Mouse (Mus musculus): ENCODE data around the gene Pdpk1.
A peak's percentile ranks its signal among the peaks of the same experiment; 100 is the strongest.
"Not testable (repeated sequence)": the region's sequence is repeated elsewhere in the genome, so short reads cannot be mapped to it uniquely, and the experiment has no call there.

The Pdpk1 gene

DNA sequence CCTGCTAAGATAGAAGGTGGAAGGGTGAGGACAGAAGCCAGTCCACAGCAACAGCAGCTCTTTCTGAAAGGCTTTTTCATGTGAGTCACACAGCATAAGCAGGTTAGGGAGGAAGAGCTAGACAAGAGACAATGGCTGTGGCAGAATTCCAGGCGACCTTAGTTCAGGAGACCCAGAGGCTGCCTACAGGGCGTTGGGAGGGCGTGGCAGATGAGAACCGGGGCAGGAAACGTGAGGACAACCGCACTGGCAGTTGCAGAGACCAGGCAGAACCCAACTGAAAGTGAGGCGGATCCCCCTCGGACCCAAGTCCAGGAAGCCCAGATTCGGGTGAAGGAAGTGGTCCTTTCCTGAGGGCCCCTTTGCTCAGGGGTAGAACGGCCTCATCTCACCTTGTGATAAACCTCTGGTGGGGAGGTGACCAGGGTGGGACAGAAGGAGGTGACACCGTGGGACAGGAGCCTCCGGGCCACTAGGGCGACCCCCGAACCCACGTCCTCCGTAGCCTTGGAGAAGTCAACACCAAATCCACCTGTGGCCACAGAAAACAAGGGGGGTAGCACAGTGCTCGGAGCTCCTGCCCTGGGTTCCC lies 12.0 kb upstream of the Pdpk1 start:
- DNase-seq, result no peak

DNA sequence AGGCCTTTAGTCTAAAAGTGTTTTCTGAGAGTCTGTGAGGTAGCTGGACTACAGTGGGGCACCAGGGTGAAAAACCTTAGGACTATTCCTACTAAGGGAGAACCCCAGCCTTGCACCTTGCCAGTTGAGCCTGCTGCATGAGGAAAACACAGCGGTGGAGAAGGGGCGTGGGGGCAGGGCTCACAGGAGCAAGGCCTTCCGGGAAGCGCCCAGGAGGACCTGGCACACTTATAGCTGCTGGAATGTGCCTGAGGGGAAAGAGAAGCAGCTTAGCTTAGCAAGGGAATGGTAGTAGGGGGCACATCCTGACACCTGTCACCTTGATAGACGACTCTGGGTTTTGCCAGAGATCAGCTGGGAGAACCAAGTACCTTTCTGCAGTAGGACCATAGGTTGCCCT lies 10.7 kb upstream of the Pdpk1 start:
- DNase-seq, result no peak

DNA sequence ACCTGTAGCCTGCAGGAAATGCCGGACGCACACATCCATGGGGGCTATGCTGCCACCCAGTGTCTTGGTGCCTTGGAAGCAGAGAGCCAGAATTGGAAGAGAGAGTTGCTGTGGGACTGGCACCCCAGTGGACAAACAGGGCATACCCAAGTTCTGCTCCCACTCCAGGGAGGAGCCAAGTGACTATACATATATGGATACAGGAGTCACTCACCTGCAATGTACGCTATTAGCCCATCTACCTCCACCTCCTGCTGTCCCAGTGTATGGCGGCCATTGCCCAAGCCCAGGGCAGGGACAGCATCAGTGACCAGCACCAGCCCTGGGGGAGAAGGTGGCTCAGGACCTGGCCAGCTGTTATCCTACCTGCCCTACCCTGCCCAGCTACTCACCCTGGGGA lies 6.8 kb upstream of the Pdpk1 start:
- no peak for DNase-seq

DNA sequence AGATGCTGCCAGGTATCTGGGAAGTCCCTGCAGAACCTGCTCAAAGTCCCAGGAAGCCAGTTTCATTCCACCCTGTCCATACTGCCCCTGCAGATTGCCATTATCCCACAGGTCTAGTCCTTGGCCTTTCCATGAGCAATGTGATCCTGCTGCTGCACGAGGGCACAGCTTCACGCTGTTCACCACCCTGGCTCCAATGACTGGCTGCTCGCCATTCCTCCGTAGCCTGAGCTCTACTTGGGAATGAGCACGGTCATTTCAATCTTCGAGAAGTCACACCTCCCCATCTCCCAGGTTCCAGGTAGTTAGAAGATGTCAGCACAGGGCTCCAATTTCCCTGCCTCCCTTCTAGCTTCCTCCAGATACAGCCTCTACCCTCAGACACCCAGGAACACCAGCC lies 6.4 kb upstream of the Pdpk1 start:
- DNase-seq, result no peak

DNA sequence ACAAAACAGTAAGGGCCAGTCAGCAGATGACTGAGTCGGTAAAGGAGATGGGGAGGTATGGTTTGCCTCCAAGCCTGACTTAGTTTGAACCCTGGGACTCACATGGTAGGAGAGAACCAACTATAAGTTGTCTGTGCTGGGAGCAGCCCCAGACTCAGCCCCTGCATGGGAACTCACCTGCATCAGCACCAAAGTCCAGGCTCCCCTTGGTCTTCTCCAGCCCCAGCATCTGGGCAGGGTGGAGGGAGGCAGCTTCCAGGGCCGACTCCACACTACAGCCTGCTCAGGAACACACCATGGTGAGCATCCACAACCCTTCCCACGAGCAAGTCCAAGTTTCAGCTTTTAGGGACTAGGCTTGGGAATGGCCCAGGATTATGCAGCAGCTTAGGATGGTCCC lies 5.7 kb upstream of the Pdpk1 start:
- no peak for DNase-seq

DNA sequence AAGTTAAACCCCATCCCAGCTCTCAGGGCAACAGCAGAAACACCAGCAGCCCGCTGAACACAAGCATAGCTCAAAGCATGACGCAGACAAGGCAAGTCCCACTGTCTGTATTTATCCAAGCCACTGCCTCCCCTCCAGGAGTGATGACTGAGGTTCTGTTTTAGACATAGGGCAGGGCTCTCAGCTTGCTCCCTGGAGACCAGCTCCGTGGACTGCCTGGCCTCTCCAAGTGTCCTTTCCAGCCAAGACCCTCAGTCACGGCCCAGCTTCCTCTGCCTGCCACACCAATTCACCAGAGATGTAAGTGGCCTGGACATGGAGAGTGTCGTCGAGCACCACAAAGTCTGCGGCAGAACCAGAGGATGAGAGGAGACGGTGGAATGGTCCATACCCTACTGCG lies 5.0 kb upstream of the Pdpk1 start:
- no peak for DNase-seq

DNA sequence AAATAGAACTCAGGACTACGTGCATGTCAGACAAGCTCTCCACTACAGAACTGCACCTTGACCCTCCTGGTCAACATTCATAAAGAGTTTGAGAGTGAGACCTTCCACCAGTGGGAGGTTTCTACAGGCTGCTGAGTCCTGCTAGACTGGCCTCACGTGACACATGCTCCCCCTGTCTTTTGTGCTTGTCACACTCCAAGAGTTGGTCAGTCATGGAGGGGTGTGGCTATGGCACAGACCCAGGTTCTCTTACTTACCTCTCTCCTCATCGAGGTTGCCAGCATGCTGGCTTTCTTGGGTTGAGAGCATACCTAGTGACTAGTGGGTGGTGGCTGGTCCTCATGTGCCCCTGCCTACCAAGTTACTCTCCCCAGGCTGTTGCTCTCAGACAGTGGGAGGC lies 3.7 kb upstream of the Pdpk1 start:
- DNase-seq, result no peak

DNA sequence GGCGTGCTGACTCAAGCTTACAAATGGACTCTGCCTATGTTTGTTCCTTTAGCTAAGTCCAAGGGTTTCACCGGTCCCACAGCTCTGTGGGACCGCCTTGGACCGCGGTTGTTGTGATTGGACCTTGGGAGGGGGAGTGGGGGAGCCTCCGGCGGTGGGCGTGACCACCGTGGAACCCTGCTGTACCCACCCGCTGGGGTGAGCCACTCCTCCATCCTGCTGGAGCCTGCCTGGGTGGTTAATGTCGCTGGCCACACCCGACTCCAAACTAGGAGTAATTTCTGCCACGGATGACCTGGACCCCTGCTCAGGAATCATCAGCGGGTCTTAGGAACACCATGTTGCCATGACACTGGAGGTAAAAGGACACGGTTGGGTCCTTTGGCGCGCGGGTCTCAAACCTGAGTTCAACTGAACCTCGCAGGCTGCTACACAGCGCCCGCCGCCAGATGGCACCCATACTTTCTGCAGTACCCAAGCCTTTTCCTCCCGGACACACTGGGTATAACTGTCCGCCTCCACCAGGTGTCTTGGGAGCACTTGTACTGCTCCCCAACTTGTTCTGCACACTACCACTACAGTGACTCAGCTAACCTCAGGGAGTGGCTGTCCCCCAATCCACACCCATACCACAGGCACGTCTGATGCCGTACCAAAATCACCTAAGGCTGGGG lies 1.3 kb upstream of the Pdpk1 start:
- peak; percentile 69 for DNase-seq

DNA sequence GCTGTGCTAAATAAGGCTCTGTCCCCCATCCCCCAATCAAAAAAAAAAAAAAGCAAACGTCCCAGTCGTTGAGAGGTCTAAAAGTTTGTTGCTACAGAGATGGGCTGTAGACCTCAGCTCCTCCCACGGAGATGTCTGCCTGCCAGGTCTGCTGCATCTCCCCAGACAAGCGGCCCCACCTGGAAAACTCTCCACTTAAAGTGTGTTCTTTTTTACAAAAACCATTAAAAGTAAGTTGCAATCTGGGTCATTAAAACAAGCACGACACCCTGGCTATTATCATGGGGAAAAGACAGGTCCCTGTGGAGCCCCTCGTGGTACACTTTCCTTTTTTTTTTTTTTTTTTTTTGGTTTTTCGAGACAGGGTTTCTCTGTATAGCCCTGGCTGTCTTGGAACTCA lies 658 bp upstream of the Pdpk1 start:
- DNase-seq, result no peak

DNA sequence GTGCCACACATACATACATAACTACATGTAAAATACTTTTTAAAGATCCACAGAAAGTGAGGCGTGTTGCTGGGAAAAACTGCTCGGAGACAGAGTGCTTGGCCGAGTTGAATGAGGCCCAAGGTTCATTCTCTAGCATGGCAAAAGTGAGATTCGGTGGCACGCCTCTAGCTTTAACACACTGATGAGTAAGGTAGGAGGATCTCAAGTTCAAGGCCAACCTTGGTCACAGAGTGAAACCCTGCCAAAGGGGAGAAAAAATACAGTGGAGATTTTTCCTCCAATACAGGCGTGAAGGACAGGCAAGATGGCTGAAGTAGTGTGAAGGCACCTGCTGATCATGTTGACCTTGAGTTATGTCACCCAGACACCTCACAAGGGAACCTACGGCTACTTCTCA lies 1.3 kb downstream of the Pdpk1 start:
- no peak for DNase-seq

DNA sequence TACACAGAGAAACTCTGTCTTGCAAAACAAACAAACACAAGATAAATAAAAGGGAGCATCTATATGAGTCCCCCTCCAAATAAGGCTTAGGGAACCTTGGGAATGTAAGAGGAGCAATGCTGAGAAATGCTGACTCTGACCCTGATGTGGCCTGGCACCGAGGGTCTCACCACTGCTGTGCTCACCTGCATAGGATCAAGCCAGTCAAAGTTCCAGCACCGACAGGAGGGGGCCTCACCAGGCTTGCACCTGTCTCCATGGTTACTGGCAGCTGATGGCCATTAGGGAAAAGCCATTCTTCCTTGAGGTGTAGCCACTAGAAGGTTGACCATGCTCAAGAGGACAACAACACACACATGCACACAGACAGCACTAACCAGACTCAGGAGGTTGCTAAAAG lies 7.8 kb downstream of the Pdpk1 start:
- DNase-seq, result no peak

DNA sequence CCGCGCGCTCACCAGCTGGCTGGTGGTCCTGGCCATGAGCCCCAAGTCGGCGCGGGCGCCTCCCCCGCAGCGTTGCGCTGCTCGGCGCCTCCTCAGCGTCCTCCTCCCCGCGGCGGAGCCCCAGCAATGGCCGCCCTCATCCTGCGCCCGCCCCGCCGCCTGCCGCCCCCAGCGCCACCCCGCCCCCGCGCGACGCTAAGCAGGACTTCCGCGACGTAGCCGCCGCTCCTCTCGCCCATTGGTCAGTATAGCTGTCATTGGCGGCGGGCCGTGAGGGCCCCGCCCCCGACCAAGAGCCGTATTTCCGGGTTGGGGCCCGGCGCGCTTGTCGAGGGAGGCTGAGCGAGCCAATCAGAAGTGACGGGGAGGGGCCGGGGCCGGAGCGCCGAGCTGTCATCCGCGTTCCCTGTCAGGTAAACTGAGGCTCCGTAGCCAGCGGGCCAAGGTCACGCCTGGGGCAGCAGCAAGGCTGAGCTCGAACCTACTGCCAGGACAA lies 9.3 kb downstream of the Pdpk1 start:
- peak; percentile 98 for DNase-seq

DNA sequence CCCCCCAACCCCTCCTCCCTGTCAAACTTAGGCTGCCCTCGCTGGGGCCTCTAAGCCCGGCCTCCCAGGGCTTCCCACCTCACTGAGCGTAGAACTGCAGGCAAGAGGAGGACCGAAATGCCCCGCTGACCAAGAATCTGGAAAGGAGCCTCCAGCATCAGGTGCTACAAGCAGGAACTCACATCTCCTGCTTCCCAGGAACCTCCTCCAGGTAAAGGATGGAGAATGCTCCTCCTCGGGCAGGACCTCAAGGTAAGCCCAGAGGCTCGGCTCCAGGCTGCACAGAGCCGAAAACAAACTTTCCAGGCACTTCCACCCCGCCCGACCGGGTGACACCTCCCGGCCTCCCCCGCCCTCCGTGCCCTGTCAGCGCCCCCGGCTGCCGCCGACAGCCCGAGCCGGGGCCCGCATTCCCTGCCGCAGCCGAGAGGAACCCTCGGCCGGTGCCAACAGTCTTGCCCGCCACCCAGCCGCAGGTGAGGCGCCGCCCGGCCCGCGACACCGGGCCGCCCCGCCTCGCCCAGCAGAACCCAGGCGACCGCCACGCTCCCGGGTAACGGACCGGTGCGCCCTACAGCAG lies 9.8 kb downstream of the Pdpk1 start:
- DNase-seq, result no peak

DNA sequence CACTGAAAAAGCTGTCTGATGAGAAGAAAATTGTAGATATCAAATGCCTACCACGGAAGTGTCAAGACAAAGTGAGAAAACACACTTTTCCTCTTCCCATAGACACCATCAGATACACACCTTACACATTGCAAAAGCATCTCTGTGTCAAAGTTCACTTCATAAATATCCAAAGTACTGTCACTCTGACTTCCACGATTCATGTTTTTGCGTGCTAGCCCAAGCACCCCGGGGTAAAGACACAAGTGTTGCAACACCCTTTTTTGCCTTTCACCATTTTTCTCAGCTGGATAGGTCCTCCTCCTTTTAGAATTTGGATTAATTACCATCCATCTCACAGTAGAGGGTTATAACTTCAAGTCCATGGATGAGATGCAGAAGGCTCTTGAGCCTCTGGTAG lies 10.8 kb downstream of the Pdpk1 start:
- DNase-seq, result no peak

DNA sequence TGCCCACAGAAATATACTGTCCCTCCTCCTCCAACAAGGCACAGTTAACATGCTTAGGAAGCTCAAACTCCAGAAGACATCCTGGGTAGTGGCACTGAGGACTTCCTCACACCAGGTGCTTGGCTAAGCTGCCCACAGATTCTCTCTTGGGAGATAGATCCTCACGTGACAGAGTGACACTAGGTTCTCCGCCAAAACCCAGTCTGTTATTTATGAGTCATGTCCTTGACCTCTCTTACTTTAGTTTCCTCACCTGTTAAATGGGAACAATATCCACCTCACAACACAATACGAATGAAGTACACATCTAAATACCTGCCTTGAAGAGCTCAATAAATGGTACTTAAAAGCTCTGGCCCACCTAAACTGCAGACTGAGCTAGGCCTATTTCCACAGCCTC lies 11.5 kb downstream of the Pdpk1 start:
- DNase-seq, result no peak

DNA sequence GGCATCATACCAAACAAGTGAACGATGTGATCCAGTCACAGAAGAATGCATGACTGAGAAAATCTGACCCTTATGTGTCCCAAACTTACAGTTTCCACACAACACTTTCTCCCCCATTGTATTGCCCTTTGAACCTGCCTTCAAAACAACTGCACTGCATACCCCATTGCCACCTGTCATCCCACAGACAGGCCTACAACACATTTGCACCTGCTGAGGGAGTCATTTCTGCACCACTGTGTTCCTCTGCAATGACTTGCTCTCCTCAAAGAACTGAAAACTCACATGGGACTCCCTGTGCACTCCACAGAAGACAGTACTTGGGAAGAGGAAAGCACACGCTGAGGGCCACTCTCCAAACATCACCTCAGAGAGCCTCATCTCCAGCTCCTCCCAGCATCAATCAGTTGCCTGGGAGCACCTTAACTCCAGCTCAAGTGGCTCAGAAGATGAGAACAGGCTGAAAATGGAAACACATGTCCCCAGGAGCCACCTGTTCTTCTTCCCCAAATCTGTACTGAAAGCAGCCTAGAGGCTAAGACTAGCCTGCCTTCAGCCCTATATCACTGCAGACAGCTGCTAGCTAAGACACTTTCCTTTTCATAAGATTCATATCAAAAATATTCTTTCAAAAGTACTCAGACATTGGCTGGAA lies 13.4 kb downstream of the Pdpk1 start:
- no peak for DNase-seq

DNA sequence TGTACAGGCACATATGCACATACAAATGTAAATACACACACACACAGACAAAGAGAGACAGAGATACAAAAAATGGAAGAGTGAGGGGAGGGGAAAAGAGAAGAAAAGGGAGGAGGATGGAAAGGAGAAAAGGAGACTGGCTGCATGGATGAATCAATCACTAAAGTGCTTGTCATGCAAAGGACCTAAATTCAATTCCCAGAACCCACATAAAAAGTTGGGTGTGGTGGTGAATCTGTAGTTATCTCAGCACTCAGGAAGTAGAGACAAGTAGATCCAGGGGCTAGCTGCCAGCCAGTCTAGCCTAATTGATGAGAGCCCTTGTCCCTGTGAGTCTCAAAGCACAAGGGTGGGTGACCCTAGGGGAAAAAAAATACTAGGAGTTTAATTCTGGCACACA lies 16.7 kb downstream of the Pdpk1 start:
- DNase-seq, result no peak

DNA sequence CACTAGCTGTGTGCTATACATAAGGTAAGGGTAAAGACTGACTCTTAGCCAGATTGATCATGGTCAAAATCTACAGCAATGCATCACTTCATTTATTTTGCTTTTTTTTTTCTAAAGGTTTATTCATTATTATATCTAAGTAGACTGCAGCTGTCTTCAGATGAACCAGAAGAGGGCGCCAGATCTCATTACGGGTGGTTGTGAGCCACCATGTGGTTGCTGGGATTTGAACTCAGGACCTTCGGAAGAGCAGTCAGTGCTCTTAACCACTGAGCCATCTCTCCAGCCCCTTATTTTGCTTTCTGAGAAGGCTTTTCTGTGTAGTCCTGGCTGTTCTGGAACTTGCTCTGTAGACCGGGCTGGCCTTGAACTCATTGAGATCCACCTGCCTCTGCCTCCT lies 17.8 kb downstream of the Pdpk1 start:
- DNase-seq, result not testable (repeated sequence)

DNA sequence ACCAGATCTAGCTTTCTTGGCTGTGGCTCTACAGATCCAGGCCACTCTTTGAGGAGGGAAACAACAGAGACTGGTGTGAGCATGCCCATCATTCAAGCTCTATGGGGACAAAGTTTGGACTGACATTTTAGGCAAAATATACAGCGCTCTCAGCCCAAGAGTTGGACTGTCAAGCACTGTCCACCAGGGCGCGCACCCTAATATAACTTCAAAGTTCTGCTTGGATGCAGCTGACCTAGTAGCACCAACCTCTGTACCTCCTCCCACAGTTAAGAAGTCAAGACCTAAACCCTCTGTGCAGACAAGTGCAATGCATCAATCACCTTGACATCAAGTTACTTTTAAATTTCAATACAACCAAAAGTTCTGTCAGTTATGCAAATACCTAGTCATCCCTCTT lies 19.2 kb downstream of the Pdpk1 start:
- no peak for DNase-seq

DNA sequence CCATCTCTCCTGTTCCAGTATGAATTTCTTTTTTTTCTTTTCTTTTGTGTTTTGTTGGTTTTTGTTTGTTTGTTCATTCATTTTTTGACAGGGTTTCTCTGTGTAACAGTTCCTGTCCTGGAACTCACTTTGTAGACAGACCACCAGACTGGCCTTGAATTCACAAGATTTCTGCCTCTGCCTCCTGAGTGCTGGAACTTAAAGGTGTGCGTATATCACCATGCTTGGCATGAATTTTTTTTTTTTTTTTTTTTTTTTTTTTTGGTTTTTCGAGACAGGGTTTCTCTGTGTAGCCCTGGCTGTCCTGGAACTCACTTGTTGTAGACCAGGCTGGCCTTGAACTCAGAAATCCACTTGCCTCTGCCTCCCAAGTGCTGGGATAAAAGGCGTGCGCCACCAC lies 21.5 kb downstream of the Pdpk1 start:
- not testable (repeated sequence) for DNase-seq

DNA sequence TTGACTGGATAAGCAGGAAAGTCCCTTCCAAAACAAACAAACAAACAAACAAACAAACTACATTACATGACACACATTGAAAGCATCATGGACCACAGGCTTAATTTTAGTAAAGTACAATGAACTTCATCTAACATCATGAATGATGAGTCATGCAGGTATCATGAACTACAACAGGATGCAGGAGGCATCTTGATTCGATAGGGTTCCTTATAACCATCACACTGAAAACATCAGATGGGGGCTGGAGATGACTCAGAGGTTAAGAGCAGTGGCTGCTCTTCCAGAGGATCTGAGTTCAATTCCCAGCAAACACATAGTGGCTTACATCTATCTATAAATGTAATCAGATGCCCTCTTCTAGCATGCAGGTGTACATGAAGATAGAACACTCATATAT lies 23.1 kb downstream of the Pdpk1 start:
- no peak for DNase-seq

DNA sequence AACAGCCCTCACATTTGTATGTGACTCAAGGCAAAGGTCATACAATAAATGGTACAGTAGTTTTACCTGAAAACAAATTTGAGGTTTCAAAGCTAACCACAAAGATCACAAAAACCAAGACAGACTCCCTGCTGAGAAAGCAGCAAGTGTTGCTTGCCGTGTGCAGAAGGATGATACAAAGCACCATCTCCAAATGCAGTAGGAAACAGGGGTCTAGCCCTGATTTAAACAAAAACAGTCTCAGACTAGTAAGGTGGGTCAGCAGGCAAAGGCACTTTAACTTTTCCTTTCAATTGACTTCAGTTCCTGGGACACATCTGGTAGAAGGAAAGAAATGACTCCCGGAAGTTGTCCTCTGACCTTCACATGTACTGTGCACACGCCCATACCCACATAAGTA lies 23.9 kb downstream of the Pdpk1 start:
- no peak for DNase-seq

DNA sequence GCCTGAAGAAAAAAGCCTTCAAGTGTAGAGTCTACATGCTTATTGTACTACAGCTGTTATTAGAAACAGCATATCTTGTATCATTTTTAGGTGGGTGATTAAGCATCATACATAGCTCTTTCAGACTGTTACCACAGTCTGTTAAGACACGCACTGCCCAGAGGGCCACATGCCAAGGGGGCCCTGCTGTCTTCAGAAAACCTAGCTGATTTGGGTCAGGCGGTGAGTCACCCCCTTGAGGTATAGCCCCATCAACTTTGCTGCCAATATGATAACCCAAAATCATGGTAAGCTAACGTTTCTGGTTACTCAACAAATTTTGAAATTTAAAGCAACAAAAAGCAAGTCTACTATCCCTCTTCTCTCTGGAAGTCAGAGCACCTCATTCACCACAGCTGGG lies 31.3 kb downstream of the Pdpk1 start:
- no peak for DNase-seq

DNA sequence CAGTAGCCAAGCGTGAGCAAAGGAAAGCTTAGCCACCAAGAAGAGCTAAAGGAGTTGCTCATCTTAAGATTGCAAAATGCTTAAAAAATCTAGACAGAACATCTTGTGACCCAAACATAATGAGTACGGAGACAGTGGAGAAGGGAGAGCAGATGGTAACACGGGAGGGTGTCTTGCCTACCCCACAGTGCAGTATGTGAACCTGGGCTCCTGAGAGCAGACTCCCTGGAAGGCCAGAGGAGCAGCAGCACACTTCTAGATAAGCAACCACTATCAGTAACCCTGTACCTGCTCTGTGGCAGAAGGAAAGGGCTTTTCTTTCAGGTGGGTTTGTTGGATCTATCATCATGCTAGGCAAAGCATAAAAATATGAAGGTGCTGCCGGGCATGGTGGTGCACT lies 37.7 kb downstream of the Pdpk1 start:
- no peak for DNase-seq
